Mouse (Mus musculus) neural tube, embryonic 14.5 days (tissue): ENCODE measurements around the gene Zfp963. TPM values are rescaled to one million over a fixed set of nuclear protein-coding genes. Genes with fewer than 3 reads are reported as not detected.

Experiments used
- ATAC-seq: fragments of 200-750 bp; cut with Nextera tagmentation; 2 replicates; pipeline ENCODE4 v1.8.0; 2017; ENCODE audit warnings: low read depth, mild to moderate bottlenecking, moderate TSS enrichment, moderate library complexity
- H3K27ac ChIP-seq: fragments of 300-500 bp; sonication (generic); 2 replicates; pipeline ENCODE4 v1.5.1; 2014; ENCODE audit warnings: low read depth, mild to moderate bottlenecking, control low read depth, low read length, moderate library complexity, mixed read lengths
- H3K27me3 ChIP-seq: fragments of 300-500 bp; sonication (generic); 2 replicates; pipeline ENCODE4 v1.6.1; 2014; ENCODE audit warnings: low read length; ENCODE audit not compliant: control insufficient read depth, insufficient read depth
- H3K36me3 ChIP-seq: fragments of 300-500 bp; sonication (generic); 2 replicates; pipeline ENCODE4 v1.6.1; 2014; ENCODE audit warnings: low read length, mixed read lengths; ENCODE audit not compliant: control insufficient read depth, insufficient read depth
- H3K4me1 ChIP-seq: fragments of 300-500 bp; sonication (generic); 2 replicates; pipeline ENCODE4 v1.6.1; 2014; ENCODE audit warnings: low read length; ENCODE audit not compliant: control insufficient read depth, insufficient read depth
- H3K4me2 ChIP-seq: fragments of 300-500 bp; sonication (generic); 2 replicates; pipeline ENCODE4 v1.6.1; 2014; ENCODE audit warnings: mild to moderate bottlenecking, low read depth, low read length, control low read depth
- H3K4me3 ChIP-seq: fragments of 300-500 bp; sonication (generic); 2 replicates; pipeline ENCODE4 v1.5.1; 2014; ENCODE audit warnings: low read depth, low read length, control low read depth, mixed read lengths
- H3K9ac ChIP-seq: fragments of 300-500 bp; sonication (generic); replicated peaks from 2 replicates; pipeline ENCODE4 v1.6.1; 2014; ENCODE audit warnings: low read depth, mild to moderate bottlenecking, control low read depth, low read length, mixed read lengths
- H3K9me3 ChIP-seq: fragments of 300-500 bp; sonication (generic); 2 replicates; pipeline ENCODE4 v1.6.1; 2016; ENCODE audit warnings: low read length; ENCODE audit not compliant: control insufficient read depth
- WGBS: fragments of 180-500 bp; shearing (Covaris S2); extraction: QIAGEN DNeasy Blood & Tissue Kit; methylation state at CpG from one replicate; pipeline ENCODE4 v1.1.7; 2014; 5-methylcytosine and 5-hydroxymethylcytosine counted together
- polyA plus RNA-seq: library from polyadenylated mRNA; unstranded; fragments of >200 nt; fragmentation: Nextera tagmentation; extraction: Ambion mirVana; gene quantifications from 2 replicates; pipeline ENCODE4 v1.2.1, GENCODE M21; 2014

Gene Zfp963
- polyA plus RNA-seq, 1 experiment from 2014 or later = 9.3 TPM

- peak; percentile 96 for ATAC-seq
- Histone ChIP-seq H3K36me3 (peaks cover 6% of the 10 kb centered on the region; the same call in 1 of the 2 replicates), H3K9ac (peak within 1 kb of the TSS; percentile 89), H3K27ac (peak within 1 kb of the TSS; percentile 63), H3K27me3 (no peaks in the 10 kb centered on the region), H3K4me1 (peaks cover 13% of the 10 kb centered on the region), H3K9me3 (no peaks in the 10 kb centered on the region), H3K4me2 (peak within 1 kb of the TSS; percentile 90), H3K4me3 (peak within 1 kb of the TSS; percentile 97)
- WGBS = under 1% methylated on average over 38 of the region's 38 CpGs
Observed at GRCm38 (mm10) chr8:69790773-69791367, 41.1 kb upstream of the Zfp963 start, which contains the start of the genes Atp13a1 and Zfp866. Atp13a1 (plus strand) TSS chr8:69791163. Zfp866 (minus strand) TSS chr8:69791178.

DNA sequence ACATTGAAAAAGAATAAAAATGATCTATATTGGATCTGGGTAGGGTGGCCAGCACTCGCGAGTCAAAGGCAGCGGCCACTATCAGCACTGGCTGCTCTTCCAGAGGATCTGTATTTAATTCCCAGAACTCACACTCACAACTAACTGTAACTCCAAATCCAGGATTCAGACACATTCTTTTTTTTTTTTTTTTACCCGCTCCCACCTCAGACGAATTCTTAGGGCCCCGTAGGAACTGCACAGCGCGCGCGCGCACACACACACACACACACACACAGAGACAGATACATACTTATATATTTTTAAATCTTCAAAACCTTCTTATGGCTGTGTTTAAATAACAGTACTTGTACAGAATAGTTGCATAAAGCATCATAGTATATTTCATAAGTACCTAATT is 40.6 kb upstream of the Zfp963 start:
- Histone ChIP-seq H3K9me3 (no peaks in the 10 kb centered on the region), H3K4me1 (peaks cover 13% of the 10 kb centered on the region), H3K4me2 (peak overlapping the region; percentile 90), H3K9ac (peak overlapping the region; percentile 89), H3K4me3 (peak overlapping the region; percentile 97), H3K27me3 (no peaks in the 10 kb centered on the region), H3K36me3 (peaks cover 4% of the 10 kb centered on the region; the same call in 1 of the 2 replicates), H3K27ac (peak overlapping the region; percentile 63; the same call in 1 of the 2 replicates)
- 26% methylated on average over 11 of the region's 11 CpGs for WGBS
- peak; percentile 16; the same call in 1 of the 2 replicates for ATAC-seq

- no peak overlapping the region for H3K9ac ChIP-seq
Observed at GRCm38 (mm10) chr8:69789731-69790130, 40.0 kb upstream of the Zfp963 start.

GRCm38 (mm10) chr8:69789105-69789504 is 39.3 kb upstream of the Zfp963 start:
- Histone ChIP-seq H3K4me3 (no peak overlapping the region), H3K9ac (no peak overlapping the region), H3K27me3 (no peaks in the 10 kb centered on the region), H3K27ac (no peak overlapping the region), H3K36me3 (no peaks in the 10 kb centered on the region; the same call in 1 of the 2 replicates), H3K9me3 (no peaks in the 10 kb centered on the region), H3K4me2 (no peak overlapping the region), H3K4me1 (peaks cover 13% of the 10 kb centered on the region)
- WGBS = 92% methylated on average over 5 of the region's 5 CpGs
- ATAC-seq = no peak

More at GRCm38 (mm10) chr8:69789731-69790130, 40.0 kb upstream of the Zfp963 start:
- Histone ChIP-seq H3K36me3 (no peaks in the 10 kb centered on the region; the same call in 1 of the 2 replicates), H3K4me3 (no peak overlapping the region), H3K4me2 (peak overlapping the region; percentile 90; the same call in 1 of the 2 replicates), H3K4me1 (peaks cover 13% of the 10 kb centered on the region), H3K27ac (no peak overlapping the region), H3K27me3 (no peaks in the 10 kb centered on the region), H3K9me3 (no peaks in the 10 kb centered on the region)
- 81% methylated on average over 5 of the region's 5 CpGs for WGBS
- no peak for ATAC-seq

GRCm38 (mm10) chr8:69777111-69777510 is 27.3 kb upstream of the Zfp963 start:
- no peak for ATAC-seq
- Histone ChIP-seq H3K9ac (no peak overlapping the region), H3K4me3 (no peak overlapping the region), H3K4me2 (no peak overlapping the region), H3K4me1 (peaks cover 14% of the 10 kb centered on the region), H3K9me3 (no peaks in the 10 kb centered on the region), H3K27me3 (no peaks in the 10 kb centered on the region), H3K36me3 (no peaks in the 10 kb centered on the region), H3K27ac (no peak overlapping the region)
- 74% methylated on average over 10 of the region's 12 CpGs for WGBS

DNA sequence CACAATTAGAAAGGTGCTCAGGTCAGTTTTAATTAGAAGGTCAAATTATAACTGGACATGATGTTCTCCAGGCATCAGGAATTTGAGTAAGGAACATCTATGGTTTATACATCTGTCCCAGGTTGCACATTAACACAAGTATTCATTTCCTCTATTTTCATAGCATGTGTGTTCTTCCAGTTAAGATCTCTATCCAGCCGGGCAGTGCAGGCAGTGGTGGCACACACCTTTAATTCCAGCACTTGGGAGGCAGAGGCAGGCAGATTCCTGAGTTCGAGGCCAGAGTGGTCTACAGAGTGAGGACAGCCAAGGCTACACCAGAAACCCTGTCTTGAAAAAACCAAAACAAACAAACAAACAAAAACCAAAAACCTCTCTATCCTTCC is 25.4 kb upstream of the Zfp963 start:
- ATAC-seq = peak; percentile 9
- Histone ChIP-seq H3K9me3 (no peaks in the 10 kb centered on the region), H3K4me1 (peaks cover 18% of the 10 kb centered on the region), H3K9ac (no peak overlapping the region), H3K27me3 (no peaks in the 10 kb centered on the region), H3K4me2 (peak overlapping the region; percentile 38), H3K4me3 (peak overlapping the region; percentile 75), H3K36me3 (no peaks in the 10 kb centered on the region), H3K27ac (peak overlapping the region; percentile 99; the same call in 1 of the 2 replicates)
- 62% methylated on average over 2 of the region's 2 CpGs for WGBS

DNA sequence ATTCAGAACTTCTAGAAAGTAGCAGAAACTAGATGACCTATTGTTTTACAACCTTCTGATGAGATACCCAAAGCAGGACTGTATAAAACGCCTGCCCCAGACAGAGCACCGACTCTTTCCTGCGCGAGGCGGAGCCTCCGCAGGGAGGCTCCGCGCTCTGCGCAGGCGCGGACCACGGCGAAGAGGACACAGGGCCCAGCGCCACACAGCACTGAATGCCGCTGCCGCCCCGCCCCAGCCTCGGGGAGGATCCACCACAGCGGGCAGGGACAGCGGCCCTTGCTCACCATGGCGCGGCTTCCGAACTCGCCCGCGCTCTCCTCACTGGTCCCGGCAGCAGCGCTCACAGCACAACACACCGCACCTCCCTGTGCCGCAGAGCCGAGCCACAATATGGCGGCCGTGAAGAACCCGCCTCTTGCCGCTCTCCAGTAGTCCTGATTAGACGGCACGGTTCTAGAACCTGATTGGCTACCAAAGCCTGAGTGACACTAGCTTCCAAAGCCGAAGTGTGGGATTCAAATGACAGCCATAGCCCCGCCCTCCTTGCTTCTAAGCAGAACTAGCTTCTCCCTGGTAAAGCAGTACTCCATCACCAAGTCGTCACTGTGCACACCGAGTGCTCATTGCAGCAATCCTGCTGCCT is 24.9 kb upstream of the Zfp963 start, which contains the start of gene Gm20422:
Gm20422 (minus strand) TSS at position 384 of the 646 bp plus-strand sequence.
- ATAC-seq = peak; percentile 100
- H3K4me1 ChIP-seq = peaks cover 18% of the 10 kb centered on the region
- H3K9me3 ChIP-seq = no peaks in the 10 kb centered on the region
- peak within 1 kb of the TSS; percentile 47 for H3K4me2 ChIP-seq
- peak within 1 kb of the TSS; percentile 83 for H3K9ac ChIP-seq
- no peaks in the 10 kb centered on the region for H3K27me3 ChIP-seq
- WGBS = under 1% methylated on average over 41 of the region's 41 CpGs
- no peaks in the 10 kb centered on the region for H3K36me3 ChIP-seq
- H3K4me3 ChIP-seq = peak within 1 kb of the TSS; percentile 75
- H3K27ac ChIP-seq = peak within 1 kb of the TSS; percentile 99

GRCm38 (mm10) chr8:69772106-69772505 is 22.3 kb upstream of the Zfp963 start:
- Histone ChIP-seq H3K27ac (no peak overlapping the region), H3K9me3 (no peaks in the 10 kb centered on the region), H3K36me3 (peaks cover 15% of the 10 kb centered on the region; the same call in 1 of the 2 replicates), H3K4me3 (no peak overlapping the region), H3K4me2 (peak overlapping the region; percentile 7; the same call in 1 of the 2 replicates), H3K4me1 (peaks cover 18% of the 10 kb centered on the region), H3K9ac (no peak overlapping the region), H3K27me3 (no peaks in the 10 kb centered on the region)
- 87% methylated on average over 2 of the region's 2 CpGs for WGBS
- no peak for ATAC-seq

GRCm38 (mm10) chr8:69771221-69771620 is 21.5 kb upstream of the Zfp963 start:
- Histone ChIP-seq H3K4me3 (no peak overlapping the region), H3K27me3 (no peaks in the 10 kb centered on the region), H3K4me1 (peaks cover 18% of the 10 kb centered on the region), H3K9me3 (0 out of 2 replicates have a peak, but pooled peaks cover 3% of the 10 kb centered on the region), H3K27ac (no peak overlapping the region), H3K9ac (no peak overlapping the region), H3K4me2 (no peak overlapping the region), H3K36me3 (peaks cover 23% of the 10 kb centered on the region)
- no peak for ATAC-seq
- WGBS = 87% methylated on average over 9 of the region's 9 CpGs
